Comparison of ENCODE assay signal across 19 mouse cellular contexts in the genomic region with DNA sequence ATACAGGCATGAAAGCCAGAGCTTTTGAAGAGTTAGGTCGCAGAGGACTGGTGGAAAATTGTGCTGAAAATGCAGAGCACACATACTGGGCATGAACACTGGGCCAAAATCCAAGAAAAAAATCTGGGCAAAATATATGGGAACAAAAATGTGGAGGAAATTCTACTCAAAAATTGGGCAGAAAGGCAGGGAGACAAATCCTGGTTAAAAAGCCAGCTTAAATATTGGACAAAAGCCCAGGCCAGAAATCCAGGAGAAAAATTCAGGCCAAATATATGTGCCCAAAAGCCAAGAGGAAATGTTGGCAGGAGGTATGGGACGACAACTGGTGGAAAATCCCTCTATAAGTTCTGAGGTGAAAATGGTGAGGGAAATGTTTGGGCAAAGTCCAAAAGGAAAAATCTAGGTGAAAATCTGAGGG.
DNase-seq lines count a peak whose midpoint lies in the region; ATAC-seq and TF ChIP-seq lines count a peak whose summit lies in the region.
"Had no signal": no experiment of that assay in that cellular context is flagged by ENCODE, and none has a peak within 500 bp of the region (broad histone marks: within the 10 kb centered on the region; RNA-seq: fewer than 3 reads in every experiment).

No protein-coding gene starts in this region.

- no peak overlapping the region for H3K4me3 ChIP-seq in forebrain, embryonic 14.5 days (ENCODE audit: low read depth, low read length)
- no peak overlapping the region for H3K4me3 ChIP-seq in forebrain, embryonic 12.5 days (replicated peaks)
- no peak overlapping the region for H3K4me3 ChIP-seq in midbrain, postnatal 0 days (ENCODE audit: low read depth, low read length)
- H3K4me3 ChIP-seq in midbrain, embryonic 10.5 days = no peak overlapping the region
- H3K4me3 ChIP-seq: embryonic facial prominence, embryonic 15.5 days; hindbrain, embryonic 12.5 days; limb, embryonic 13.5 days; myocyte had no signal

- H3K27ac ChIP-seq in forebrain, embryonic 14.5 days (ENCODE audit: low read depth, low read length) = no peak overlapping the region
- no peak overlapping the region for H3K27ac ChIP-seq in forebrain, embryonic 12.5 days
- no peak overlapping the region for H3K27ac ChIP-seq in midbrain, postnatal 0 days (ENCODE audit: low read depth, low read length)
- H3K27ac ChIP-seq in midbrain, embryonic 10.5 days (replicated peaks) = no peak overlapping the region
- H3K27ac ChIP-seq: embryonic facial prominence, embryonic 15.5 days; hindbrain, embryonic 12.5 days; limb, embryonic 13.5 days had no signal

- WGBS in forebrain, embryonic 14.5 days = 63% methylated on average over 2 of the region's 2 CpGs
- 81% methylated on average over 2 of the region's 2 CpGs for WGBS in forebrain, embryonic 12.5 days
- 57% methylated on average over 2 of the region's 2 CpGs for WGBS in midbrain, postnatal 0 days
- WGBS in midbrain, embryonic 10.5 days = 86% methylated on average over 2 of the region's 2 CpGs

- H3K36me3 ChIP-seq in forebrain, embryonic 14.5 days (ENCODE audit: control insufficient read depth, insufficient read depth, low read length) = no peaks in the 10 kb centered on the region
- no peaks in the 10 kb centered on the region for H3K36me3 ChIP-seq in forebrain, embryonic 12.5 days (replicated peaks)
- H3K36me3 ChIP-seq in midbrain, postnatal 0 days (ENCODE audit: insufficient read depth, low read length) = no peaks in the 10 kb centered on the region
- H3K36me3 ChIP-seq in midbrain, embryonic 10.5 days = no peaks in the 10 kb centered on the region
- H3K36me3 ChIP-seq: embryonic facial prominence, embryonic 15.5 days; hindbrain, embryonic 12.5 days; limb, embryonic 13.5 days had no signal

- H3K9me3 ChIP-seq in forebrain, embryonic 14.5 days (replicated peaks; ENCODE audit: control insufficient read depth, low read length) = no peaks in the 10 kb centered on the region
- H3K9me3 ChIP-seq in forebrain, embryonic 12.5 days = no peaks in the 10 kb centered on the region
- H3K9me3 ChIP-seq in midbrain, postnatal 0 days (ENCODE audit: low read length) = no peaks in the 10 kb centered on the region
- H3K9me3 ChIP-seq in midbrain, embryonic 10.5 days (replicated peaks) = no peaks in the 10 kb centered on the region
- H3K9me3 ChIP-seq: embryonic facial prominence, embryonic 15.5 days; hindbrain, embryonic 12.5 days; limb, embryonic 13.5 days had no signal

- no peaks in the 10 kb centered on the region for H3K27me3 ChIP-seq in forebrain, embryonic 14.5 days (replicated peaks; ENCODE audit: control insufficient read depth, insufficient read depth, low read length)
- no peaks in the 10 kb centered on the region for H3K27me3 ChIP-seq in forebrain, embryonic 12.5 days
- no peaks in the 10 kb centered on the region for H3K27me3 ChIP-seq in midbrain, postnatal 0 days (ENCODE audit: insufficient read depth, low read length)
- H3K27me3 ChIP-seq in midbrain, embryonic 10.5 days (ENCODE audit: low read depth, poor library complexity, severe bottlenecking) = no peaks in the 10 kb centered on the region
- H3K27me3 ChIP-seq: embryonic facial prominence, embryonic 15.5 days; hindbrain, embryonic 12.5 days; limb, embryonic 13.5 days had no signal

- H3K4me2 ChIP-seq in forebrain, embryonic 14.5 days (ENCODE audit: low read length) = no peak overlapping the region
- no peak overlapping the region for H3K4me2 ChIP-seq in forebrain, embryonic 12.5 days
- no peak overlapping the region for H3K4me2 ChIP-seq in midbrain, postnatal 0 days (ENCODE audit: low read depth, low read length, poor library complexity, severe bottlenecking)
- H3K4me2 ChIP-seq: embryonic facial prominence, embryonic 15.5 days; hindbrain, embryonic 12.5 days; limb, embryonic 13.5 days; midbrain, embryonic 11.5 days had no signal

- H3K9ac ChIP-seq in forebrain, embryonic 14.5 days (ENCODE audit: low read length) = no peak overlapping the region
- H3K9ac ChIP-seq in forebrain, embryonic 12.5 days = no peak overlapping the region
- no peak overlapping the region for H3K9ac ChIP-seq in midbrain, postnatal 0 days (replicated peaks; ENCODE audit: low read length, poor library complexity, severe bottlenecking)
- H3K9ac ChIP-seq: embryonic facial prominence, embryonic 15.5 days; hindbrain, embryonic 12.5 days; limb, embryonic 13.5 days had no signal

- no peak for TF ChIP-seq CTCF in midbrain, postnatal 0 days (IDR thresholded peaks at IDR 0.05)

- ATAC-seq in forebrain, embryonic 14.5 days = peak; percentile 71; the same call in 1 of the 2 replicates
- ATAC-seq in forebrain, embryonic 12.5 days (ENCODE audit: low FRiP score) = no peak
- ATAC-seq in midbrain, postnatal 0 days (ENCODE audit: low FRiP score) = no peak
- ATAC-seq in erythroid progenitor cell, adult 5-6 weeks (replicated peaks; ENCODE audit: low FRiP score, poor library complexity, severe bottlenecking) = no peak
- ATAC-seq: intestine, postnatal 0 days had no signal

- no peaks in the 10 kb centered on the region; the same call in 1 of the 2 replicates for H3K4me1 ChIP-seq in forebrain, embryonic 14.5 days (ENCODE audit: control insufficient read depth, insufficient read depth, low read length)
- H3K4me1 ChIP-seq in forebrain, embryonic 12.5 days = no peaks in the 10 kb centered on the region
- H3K4me1 ChIP-seq in midbrain, postnatal 0 days (ENCODE audit: insufficient read depth, low read length) = no peaks in the 10 kb centered on the region
- H3K4me1 ChIP-seq in midbrain, embryonic 10.5 days = no peaks in the 10 kb centered on the region
- H3K4me1 ChIP-seq: embryonic facial prominence, embryonic 15.5 days; hindbrain, embryonic 12.5 days; limb, embryonic 13.5 days had no signal

- DNase-seq in forebrain, embryonic 14.5 days (ENCODE audit: low spot score) = peak; percentile 67
- DNase-seq in midbrain, postnatal 0 days (ENCODE audit: low spot score) = peak; percentile 14
- no peak for DNase-seq in midbrain, embryonic 10.5 days (ENCODE audit: low spot score)
- peak; percentile 9 to 67 for DNase-seq in cerebellum, postnatal 14 days
- no peak for DNase-seq in neural tube, embryonic 10.5 days (ENCODE audit: extremely low spot score, low spot score)
- DNase-seq: adrenal gland, adult 2 months; kidney, postnatal 10 days; layer of hippocampus, adult 9-11 months; lung, adult 18-20 months; lung, postnatal 4 days; thymus, postnatal 4 days had no signal

Comparison
In these comparisons a context has a peak if more than half of its experiments do, and no peak if none do; other contexts are left out.
1. DNase-seq: peak in forebrain, embryonic 14.5 days (single experiment), midbrain, postnatal 0 days (single experiment) and cerebellum, postnatal 14 days (2 of 2); none in midbrain, embryonic 10.5 days (single experiment) and neural tube, embryonic 10.5 days (single experiment).